Mouse (Mus musculus) olfactory bulb, adult 2 months (tissue): ENCODE data around the gene Daw1.

Experiments used
- CTCF ChIP-seq: fragments of 200-500 bp; IDR thresholded peaks from 2 replicates; pipeline ENCODE4 v1.5.1; 2012; ENCODE audit warnings: low read depth, mild to moderate bottlenecking, low read length, moderate library complexity; ENCODE audit not compliant: insufficient read depth
- POLR2A ChIP-seq: fragments of 200-500 bp; IDR thresholded peaks from 2 replicates; pipeline ENCODE4 v1.6.1; 2012; ENCODE audit warnings: mild to moderate bottlenecking, low read depth, low read length, moderate library complexity; ENCODE audit not compliant: insufficient read depth

DNA sequence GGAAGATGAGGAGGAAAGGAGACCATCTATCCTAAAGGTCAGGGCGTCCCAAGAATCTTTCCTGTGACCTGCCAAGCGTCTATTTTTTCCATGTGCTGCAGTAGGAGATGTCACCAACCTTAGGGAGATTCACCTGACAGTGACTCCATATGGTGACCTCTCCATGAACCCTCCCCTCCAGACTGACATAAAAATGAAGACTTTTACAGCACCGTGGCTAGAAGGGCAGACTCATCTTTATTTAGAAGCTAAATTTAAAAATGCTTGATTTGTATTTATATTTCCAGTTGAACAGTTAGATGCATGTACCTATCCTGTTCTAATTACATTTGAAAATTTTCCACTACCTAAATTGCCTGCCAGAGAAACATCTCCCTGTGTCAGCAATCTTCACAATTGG is 68.4 kb downstream of the Daw1 start:
- TF ChIP-seq POLR2A (no peak), CTCF (no peak)
